8 mouse cellular contexts compared by ENCODE assay signal in the genomic region with DNA sequence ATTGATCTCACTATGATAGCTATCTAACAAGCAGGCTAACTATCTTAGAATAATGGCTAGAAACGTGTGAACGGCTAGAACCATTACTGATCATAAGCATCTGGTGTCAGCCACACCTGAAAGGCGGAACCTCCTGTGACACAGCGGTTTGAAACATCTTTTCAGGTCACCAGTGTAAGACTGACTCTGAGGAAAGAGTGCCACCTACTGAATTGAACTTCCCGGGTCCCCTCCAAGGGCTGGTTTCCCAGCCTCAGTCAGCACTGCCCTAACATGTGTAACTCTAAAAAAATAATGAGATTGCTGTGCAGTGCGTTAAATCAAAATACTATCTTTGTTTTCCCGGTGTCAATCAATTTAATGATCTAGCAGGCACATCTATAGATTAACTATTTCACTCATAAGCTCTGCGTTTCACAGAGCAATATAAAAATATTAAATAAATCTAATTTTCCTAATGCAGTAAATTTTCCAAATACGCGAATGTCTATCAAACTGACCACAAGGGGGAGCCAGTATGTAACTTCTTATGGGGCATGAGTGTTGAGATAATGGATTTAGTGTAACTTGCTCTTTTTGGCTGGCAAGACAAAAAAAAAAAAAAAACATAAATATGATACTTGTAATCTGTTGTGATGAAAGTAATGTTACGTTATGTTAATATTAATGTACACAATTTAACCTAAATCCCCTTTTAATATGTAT. TPM values are rescaled to one million over a fixed set of nuclear protein-coding genes. Genes with fewer than 3 reads are reported as not detected.
DNase-seq lines count a peak whose midpoint lies in the region; ATAC-seq lines count a peak whose summit lies in the region.

No protein-coding gene starts in this region.

- peak; percentile 48 for DNase-seq in adrenal gland, postnatal 14 days
- DNase-seq in adrenal gland, postnatal 25 days = no peak
- DNase-seq in limb, embryonic 11.5 days (ENCODE audit: low spot score) = peak; percentile 27
- DNase-seq in limb, embryonic 10.5 days (ENCODE audit: low spot score) = no peak
- DNase-seq in brain, adult 2 months (ENCODE audit: low read depth, low spot score) = peak; percentile 67
- peak; percentile 73 for DNase-seq in hindbrain, embryonic 14.5 days (ENCODE audit: low spot score)
- peak; percentile 20 for DNase-seq in naive thymus-derived CD4-positive, alpha-beta T cell, adult 2 months (ENCODE audit: low read depth)
- DNase-seq in ovary, adult 18-20 months (ENCODE audit: low spot score) = no peak

- 28% methylated on average over 11 of the region's 11 CpGs for WGBS in limb, embryonic 11.5 days
- 29% methylated on average over 11 of the region's 11 CpGs for WGBS in limb, embryonic 10.5 days
- 30% methylated on average over 11 of the region's 11 CpGs for WGBS in hindbrain, embryonic 14.5 days

- H3K9me3 ChIP-seq in limb, embryonic 11.5 days (ENCODE audit: control insufficient read depth, low read length) = no peaks in the 10 kb centered on the region
- no peaks in the 10 kb centered on the region for H3K9me3 ChIP-seq in limb, embryonic 10.5 days (replicated peaks)
- no peaks in the 10 kb centered on the region for H3K9me3 ChIP-seq in hindbrain, embryonic 14.5 days (ENCODE audit: control insufficient read depth, low read length)

- no peaks in the 10 kb centered on the region for H3K36me3 ChIP-seq in limb, embryonic 11.5 days (ENCODE audit: control insufficient read depth, insufficient read depth, low read length)
- H3K36me3 ChIP-seq in limb, embryonic 10.5 days = no peaks in the 10 kb centered on the region
- H3K36me3 ChIP-seq in hindbrain, embryonic 14.5 days (replicated peaks; ENCODE audit: control insufficient read depth, insufficient read depth) = no peaks in the 10 kb centered on the region

- ATAC-seq in limb, embryonic 11.5 days (ENCODE audit: insufficient number of reproducible peaks, low FRiP score, low TSS enrichment, low read depth) = 0 out of 2 replicates have a peak, but pooled peaks have one; percentile 56
- ATAC-seq in hindbrain, embryonic 14.5 days (ENCODE audit: low FRiP score) = no peak

- H3K4me3 ChIP-seq in limb, embryonic 11.5 days (ENCODE audit: low read depth, low read length) = no peak overlapping the region
- no peak overlapping the region for H3K4me3 ChIP-seq in limb, embryonic 10.5 days
- no peak overlapping the region for H3K4me3 ChIP-seq in hindbrain, embryonic 14.5 days (replicated peaks; ENCODE audit: low read length)

- H3K27ac ChIP-seq in limb, embryonic 11.5 days (replicated peaks; ENCODE audit: low read depth, low read length) = no peak overlapping the region
- H3K27ac ChIP-seq in limb, embryonic 10.5 days = no peak overlapping the region
- H3K27ac ChIP-seq in hindbrain, embryonic 14.5 days = no peak overlapping the region

- H3K27me3 ChIP-seq in limb, embryonic 11.5 days (ENCODE audit: control insufficient read depth, insufficient read depth, low read length) = no peaks in the 10 kb centered on the region
- H3K27me3 ChIP-seq in limb, embryonic 10.5 days (ENCODE audit: low read depth, poor library complexity, severe bottlenecking) = no peaks in the 10 kb centered on the region
- H3K27me3 ChIP-seq in hindbrain, embryonic 14.5 days (ENCODE audit: control insufficient read depth, insufficient read depth, low read length) = no peaks in the 10 kb centered on the region

- H3K4me1 ChIP-seq in limb, embryonic 11.5 days (ENCODE audit: control insufficient read depth, insufficient read depth, low read length) = no peaks in the 10 kb centered on the region
- no peaks in the 10 kb centered on the region for H3K4me1 ChIP-seq in limb, embryonic 10.5 days
- no peaks in the 10 kb centered on the region for H3K4me1 ChIP-seq in hindbrain, embryonic 14.5 days (replicated peaks; ENCODE audit: control insufficient read depth, insufficient read depth, low read length)

- no peak overlapping the region for H3K9ac ChIP-seq in limb, embryonic 11.5 days (ENCODE audit: low read length)
- no peak overlapping the region for H3K9ac ChIP-seq in hindbrain, embryonic 14.5 days

- H3K4me2 ChIP-seq in limb, embryonic 11.5 days (ENCODE audit: low read depth, severe bottlenecking) = no peak overlapping the region
- H3K4me2 ChIP-seq in hindbrain, embryonic 14.5 days (replicated peaks) = no peak overlapping the region

RNA-seq across cellular contexts. Expression of a gene that starts 5.1 kb away (rescaled TPM):
- total RNA-seq in adrenal gland, postnatal 14 days (2021) = 12.4 and 14.2 TPM in 2 replicates
- 10.2 and 13.4 TPM in 2 replicates for total RNA-seq in adrenal gland, postnatal 25 days (2021)
- polyA plus RNA-seq in limb, embryonic 11.5 days (2014; fragmentation: Nextera tagmentation; extraction: Ambion mirVana) = 6.4 and 6.6 TPM in 2 replicates
- 4.7 and 6.2 TPM in 2 replicates for polyA plus RNA-seq in limb, embryonic 10.5 days (2016; fragmentation: Nextera tagmentation; extraction: Ambion mirVana)
- polyA plus RNA-seq in hindbrain, embryonic 14.5 days (2014; fragmentation: Nextera tagmentation; extraction: Ambion mirVana) = 32.6 and 36.8 TPM in 2 replicates

Comparison
In these comparisons a context has a peak if more than half of its experiments do, and no peak if none do; other contexts are left out.
1. DNase-seq: peak in adrenal gland, postnatal 14 days (single experiment), limb, embryonic 11.5 days (single experiment), brain, adult 2 months (single experiment), hindbrain, embryonic 14.5 days (single experiment) and naive thymus-derived CD4-positive, alpha-beta T cell, adult 2 months (single experiment); none in adrenal gland, postnatal 25 days (single experiment), limb, embryonic 10.5 days (single experiment) and ovary, adult 18-20 months (single experiment).